Mouse (Mus musculus) adrenal gland, adult 18-20 months (tissue): ENCODE measurements around the gene Shprh. TPM values are rescaled to one million over a fixed set of nuclear protein-coding genes. Genes with fewer than 3 reads are reported as not detected.
"Not testable (repeated sequence)": the region's sequence is repeated elsewhere in the genome, so short reads cannot be mapped to it uniquely, and the experiment has no call there.

Source experiments
- DNase-seq, 2 experiments: peaks; one replicate each; pipeline ENCODE4 v3.0.0; 2021 to 2022; ENCODE audit warnings: low spot score in 2 of 2
- long read RNA-seq, 2 experiments: library from polyadenylated mRNA; stranded (forward); transcript quantifications; one replicate each; pipeline ENCODE4 v2.0.0; 2021
- total RNA-seq, 2 experiments: library from RNA; stranded (reverse); gene quantifications; 1 replicate in 1 of 2; 2 replicates in 1 of 2; pipeline ENCODE4 v1.2.3; 2021

The Shprh gene
- total RNA-seq: 10 to 100 TPM; 13.8 to 18.1 TPM
- long read RNA-seq, experiment 1, full-length matches to known transcripts: 1 of 2 reads
- long read RNA-seq, experiment 1, partial matches to known transcripts: 1 of 2 reads
- long read RNA-seq, experiment 1, other reads (novel, unspliced or antisense): 0 of 2 reads
- long read RNA-seq, experiment 2, partial matches to known transcripts: 5 of 8 reads
- long read RNA-seq, experiment 2, other reads (novel, unspliced or antisense): 3 of 8 reads

GRCm38 (mm10) chr10:11148884-11149741 is at the start of gene Shprh:
Gene Shprh (plus strand): TSS chr10:11149427.
- peak; percentile 93 for DNase-seq

DNA sequence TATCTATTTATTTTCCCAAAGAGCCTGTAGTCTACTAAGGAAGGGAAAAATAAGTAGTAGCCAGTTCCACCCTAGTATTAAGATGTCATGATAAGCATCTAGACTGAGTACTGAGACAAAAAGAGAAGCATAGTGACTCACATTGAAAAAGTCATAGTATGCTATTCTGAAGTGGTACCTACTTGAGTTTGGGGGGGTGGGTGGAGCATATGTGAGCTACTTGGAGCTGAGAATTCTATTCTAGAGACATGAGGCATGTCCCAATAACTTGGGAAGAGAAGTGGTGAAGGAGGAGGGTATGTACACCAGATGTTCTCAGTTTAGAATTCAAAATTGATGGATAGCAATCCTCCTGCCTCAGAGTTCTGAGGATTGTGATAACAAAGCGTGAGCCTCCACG is 27.4 kb upstream of the Shprh start:
- no peak for DNase-seq

- DNase-seq: no peak
Measured at GRCm38 (mm10) chr10:11145580-11145979, 3.6 kb upstream of the Shprh start.

DNA sequence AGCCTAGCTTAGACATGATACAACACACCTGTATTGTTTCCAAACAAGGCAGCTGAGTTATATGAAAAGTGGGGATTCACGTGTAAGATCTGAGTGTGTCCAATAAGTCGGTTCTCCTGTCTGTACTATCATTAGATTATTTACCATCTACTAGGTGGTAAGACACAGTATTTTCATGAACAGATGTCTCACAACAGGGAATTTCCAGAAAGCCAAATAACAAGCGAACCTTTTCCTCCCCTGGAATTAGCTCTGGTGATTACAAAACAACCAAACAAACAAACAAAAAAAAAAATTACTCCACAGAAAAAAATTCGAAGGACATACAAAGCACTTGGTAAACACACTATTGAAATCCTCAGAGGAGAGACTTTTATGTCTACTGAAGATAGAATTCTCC is 781 bp upstream of the Shprh start:
- no peak for DNase-seq

DNA sequence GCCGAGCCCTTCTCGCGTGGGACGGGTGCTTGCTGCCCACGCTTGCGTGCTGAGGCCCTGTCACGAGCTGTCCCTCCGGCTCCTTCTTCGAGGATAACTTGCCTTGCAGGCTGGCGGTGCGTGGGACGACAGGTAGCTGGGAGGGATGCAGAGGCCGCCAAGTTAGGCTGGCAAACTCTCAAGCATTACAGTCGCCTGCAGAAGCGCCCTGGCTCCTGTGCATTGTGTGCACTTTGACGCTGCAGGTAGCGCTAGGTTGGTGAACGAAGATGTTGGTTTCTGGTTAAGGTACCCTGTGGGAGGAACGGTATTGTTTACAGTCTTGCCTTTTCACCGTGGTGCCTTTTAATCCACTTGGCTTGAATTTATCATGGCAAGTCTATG is 507 bp downstream of the Shprh start:
- no peak for DNase-seq

- DNase-seq: no peak
Measured at GRCm38 (mm10) chr10:11151644-11152043, 2.4 kb downstream of the Shprh start.

GRCm38 (mm10) chr10:11157039-11157438 is 7.8 kb downstream of the Shprh start:
- no peak for DNase-seq

DNA sequence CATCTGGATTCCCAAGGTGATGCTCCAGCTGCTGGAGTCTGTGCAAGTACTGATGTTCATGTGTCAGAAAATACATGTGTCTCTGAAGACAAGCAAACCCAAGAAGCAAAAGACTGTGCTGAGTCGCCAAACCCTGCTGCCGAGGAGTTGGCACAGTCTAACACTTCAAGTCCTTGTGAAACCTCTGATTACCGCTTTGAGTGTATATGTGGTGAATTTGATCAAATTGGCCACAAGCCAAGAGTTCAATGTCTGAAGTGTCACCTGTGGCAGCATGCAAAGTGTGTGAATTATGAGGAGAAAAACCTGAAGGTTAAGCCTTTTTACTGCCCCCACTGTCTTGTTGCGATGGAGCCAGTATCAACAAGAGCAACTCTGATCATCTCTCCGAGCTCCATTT is 15.3 kb downstream of the Shprh start:
- DNase-seq: no peak

DNA sequence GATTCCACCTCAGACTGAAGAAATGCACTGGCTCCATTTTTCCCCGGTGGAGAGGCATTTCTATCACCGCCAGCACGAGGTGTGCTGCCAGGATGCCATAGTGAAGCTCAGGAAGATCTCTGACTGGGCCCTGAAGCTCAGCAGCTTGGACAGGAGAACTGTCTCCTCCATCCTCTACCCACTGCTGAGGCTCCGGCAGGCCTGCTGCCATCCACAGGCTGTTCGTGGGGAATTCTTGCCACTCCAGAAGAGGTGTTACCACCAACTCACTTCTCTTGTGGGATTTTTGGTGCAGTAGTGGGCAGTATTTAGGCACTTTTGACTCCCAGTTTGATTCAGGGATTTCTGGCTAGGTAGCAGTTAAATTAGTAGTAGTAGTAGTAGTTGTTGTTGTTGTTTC is 21.0 kb downstream of the Shprh start:
- DNase-seq: no peak

DNA sequence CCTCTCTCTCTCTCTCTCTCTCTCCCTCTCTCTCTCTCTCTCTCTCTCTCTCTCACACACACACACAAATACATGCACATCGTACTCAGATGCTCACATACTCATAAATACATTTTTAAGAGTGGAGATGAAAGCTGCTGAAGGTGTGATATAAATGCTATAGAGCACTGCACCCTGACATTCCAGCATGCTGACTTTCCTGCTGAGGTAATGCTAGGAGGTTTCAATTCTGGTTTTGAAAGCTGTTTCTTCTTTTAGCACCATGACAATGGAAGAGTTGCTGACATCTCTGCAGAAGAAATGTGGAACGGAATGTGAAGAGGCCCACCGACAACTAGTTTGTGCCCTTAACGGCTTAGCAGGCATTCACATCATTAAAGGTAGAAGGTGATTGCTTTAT is 22.4 kb downstream of the Shprh start:
- no peak for DNase-seq

DNA sequence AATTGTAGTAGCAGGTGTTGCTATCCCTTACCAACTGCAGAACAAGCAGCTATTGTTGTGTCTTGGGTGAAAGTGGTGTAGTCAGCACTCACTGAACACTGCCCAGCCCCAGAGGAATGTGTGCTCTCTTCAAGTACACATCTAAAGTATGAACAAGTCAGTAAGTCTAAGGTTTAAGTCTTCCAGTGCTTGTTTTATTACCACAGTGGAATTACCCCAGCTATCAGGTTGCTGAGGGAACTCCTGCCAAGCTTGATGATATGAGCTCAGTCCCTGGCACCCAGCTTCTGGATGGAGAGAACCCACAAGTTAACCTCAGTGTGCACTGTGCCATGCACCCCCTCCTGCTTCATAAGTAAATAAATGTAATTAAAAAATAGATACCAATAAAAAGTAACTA is 23.3 kb downstream of the Shprh start:
- no peak for DNase-seq

- no peak for DNase-seq
Measured at GRCm38 (mm10) chr10:11175801-11176482, 26.7 kb downstream of the Shprh start.

- no peak for DNase-seq
Measured at GRCm38 (mm10) chr10:11180077-11180476, 30.9 kb downstream of the Shprh start.

DNA sequence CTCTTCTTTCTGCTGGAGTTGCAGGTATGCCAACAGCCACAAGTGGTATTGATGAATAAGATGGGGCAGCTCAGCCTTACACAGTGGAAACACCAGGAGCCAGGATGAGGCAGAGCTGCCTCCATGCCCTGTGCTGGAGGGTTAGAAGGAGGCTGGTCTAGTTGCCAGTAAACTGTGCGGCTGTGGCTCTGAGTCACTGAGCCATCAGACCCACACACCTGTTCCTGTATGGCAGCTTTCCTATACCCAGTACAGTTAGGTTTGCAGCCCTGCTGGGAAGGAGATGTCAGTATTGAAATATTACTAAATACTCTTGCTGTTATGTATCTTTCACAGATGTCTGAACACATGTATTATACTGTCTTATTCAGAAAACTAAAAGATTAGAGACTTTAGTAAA is 48.1 kb downstream of the Shprh start:
- no peak for DNase-seq

- DNase-seq: no peak
Measured at GRCm38 (mm10) chr10:11198346-11198745, 49.1 kb downstream of the Shprh start.

GRCm38 (mm10) chr10:11199980-11200379 is 50.8 kb downstream of the Shprh start:
- DNase-seq: no peak

DNA sequence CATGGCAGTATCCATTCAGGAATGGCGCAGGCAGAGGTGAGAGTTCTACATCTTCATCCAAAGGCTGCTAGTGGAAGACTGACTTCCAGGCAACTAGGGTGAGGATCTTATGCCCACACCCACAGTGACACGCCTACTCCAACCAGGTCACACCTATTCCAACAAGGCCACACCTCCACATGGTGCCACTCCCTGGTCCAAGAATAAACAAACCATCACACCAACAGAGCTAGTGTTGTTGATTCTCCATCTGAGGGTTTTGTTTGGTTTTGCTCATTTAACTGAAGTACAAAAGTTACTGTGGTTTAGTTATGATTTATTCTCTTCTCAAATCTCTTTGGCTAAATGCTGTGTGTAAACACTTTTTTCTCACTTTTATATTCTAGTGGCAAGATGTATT is 56.7 kb downstream of the Shprh start:
- DNase-seq: not testable (repeated sequence)

DNA sequence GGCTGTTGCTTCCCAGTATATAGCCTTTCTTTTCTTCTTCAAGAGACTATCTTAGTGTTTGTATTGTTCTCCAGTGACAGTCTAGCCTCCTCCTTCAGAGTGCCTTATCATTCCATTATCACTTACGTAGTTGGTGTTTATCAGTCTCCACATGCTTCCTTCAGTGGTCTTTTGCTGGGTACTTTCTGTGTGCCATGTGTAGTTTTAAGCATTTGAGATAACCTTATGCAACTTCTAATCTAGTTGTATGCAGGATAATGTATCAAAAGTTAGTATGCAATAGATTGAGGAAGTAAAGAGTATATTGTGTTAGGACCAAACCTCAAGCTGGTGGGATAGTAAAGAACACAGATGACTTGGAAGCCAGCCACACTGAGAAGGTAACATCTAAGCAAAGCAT is 59.4 kb downstream of the Shprh start:
- DNase-seq: no peak

- DNase-seq: no peak
Measured at GRCm38 (mm10) chr10:11212003-11212402, 62.8 kb downstream of the Shprh start.

- no peak for DNase-seq
Measured at GRCm38 (mm10) chr10:11226442-11226841, 77.2 kb downstream of the Shprh start.

- no peak for DNase-seq
Measured at GRCm38 (mm10) chr10:11229545-11230178, 80.4 kb downstream of the Shprh start.

DNA sequence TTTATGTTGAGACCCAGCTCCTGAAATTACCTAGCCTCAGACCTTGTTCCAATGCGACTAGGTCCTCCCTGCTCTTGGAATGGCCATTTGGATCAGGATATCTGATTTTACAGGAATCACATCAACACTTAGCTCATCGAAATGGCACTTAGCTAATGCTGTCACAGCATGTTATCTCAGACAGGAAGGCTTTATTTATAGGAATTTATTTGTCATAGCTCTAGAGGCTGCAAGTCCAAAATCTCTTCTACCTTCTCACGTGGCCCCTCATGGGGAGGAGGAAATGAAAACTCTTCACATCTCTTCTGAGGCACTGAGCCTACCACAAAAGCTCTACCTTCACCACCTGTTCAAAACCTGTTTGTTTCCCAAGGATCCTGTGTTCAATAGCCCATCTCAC is 84.0 kb downstream of the Shprh start:
- no peak for DNase-seq
